Mouse (Mus musculus): Measurements from ENCODE around the gene Vps26a. TPM values are rescaled to one million over a fixed set of nuclear protein-coding genes. Genes with fewer than 3 reads are reported as not detected.

Gene Vps26a
- 81.2 and 93.0 TPM in 2 replicates for polyA plus RNA-seq (2014; fragmentation: Nextera tagmentation; extraction: Ambion mirVana)

DNA sequence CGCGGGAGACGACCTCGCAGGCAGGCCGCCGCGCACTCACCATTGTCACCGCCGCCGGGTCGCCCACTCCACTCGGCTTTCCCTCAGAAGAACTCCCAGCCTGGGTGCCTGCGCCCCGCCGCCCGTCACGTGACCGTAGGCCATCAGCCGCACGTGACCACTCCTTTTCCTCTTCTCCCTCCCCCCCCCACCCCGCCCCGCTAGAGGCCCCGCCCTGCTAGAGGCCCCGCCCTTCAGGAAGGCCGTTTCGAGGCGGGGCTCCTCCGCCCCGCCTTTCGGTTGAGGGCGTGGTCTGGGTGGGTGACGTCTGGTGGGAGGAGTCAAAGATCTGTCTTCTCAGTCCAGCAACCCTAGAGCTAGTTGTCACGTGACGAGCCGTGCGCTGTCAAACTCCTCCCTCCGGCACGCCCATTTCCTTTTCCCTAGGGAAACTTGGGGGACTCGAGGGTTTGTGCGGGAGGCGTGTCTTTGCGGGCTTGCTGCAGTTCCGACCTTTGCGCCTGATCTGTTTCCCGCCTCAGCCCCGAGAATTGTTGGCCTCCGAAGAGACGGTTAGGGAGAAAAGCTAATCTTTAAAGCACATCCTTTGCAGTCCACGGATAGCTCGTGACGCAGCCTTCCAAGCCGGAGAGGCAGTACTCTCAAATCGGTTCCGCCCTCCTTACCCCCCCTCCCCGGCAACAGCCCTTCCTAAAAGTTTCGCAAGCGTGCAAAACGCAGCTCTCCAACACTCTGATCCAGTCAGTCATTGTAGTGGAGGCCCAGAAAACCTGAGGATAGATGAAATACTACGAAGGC, at the start of gene Vps26a:
Gene Vps26a, minus strand, starts transcription at position 188 of the 798 bp plus-strand sequence.
- Histone ChIP-seq H3K27me3 (replicated peaks; ENCODE audit: control insufficient read depth, insufficient read depth, low read length) (no peaks in the 10 kb centered on the region), H3K36me3 (ENCODE audit: control insufficient read depth, insufficient read depth, low read length) (no peaks in the 10 kb centered on the region), H3K9ac (ENCODE audit: low read length) (peak within 1 kb of the TSS; percentile 79), H3K4me1 (replicated peaks; ENCODE audit: control insufficient read depth, insufficient read depth, low read length) (peaks cover 5% of the 10 kb centered on the region; the same call in 1 of the 2 replicates), H3K9me3 (ENCODE audit: control insufficient read depth, low read length) (no peaks in the 10 kb centered on the region), H3K4me3 (ENCODE audit: low read depth, low read length) (peak within 1 kb of the TSS; percentile 98), H3K4me2 (ENCODE audit: low read length) (peak within 1 kb of the TSS; percentile 77), H3K27ac (ENCODE audit: low read depth) (peak within 1 kb of the TSS; percentile 81)
- ATAC-seq (replicated peaks; ENCODE audit: low FRiP score, low TSS enrichment, low read depth) (peak; percentile 91), DNase-seq (ENCODE audit: low spot score) (peak; percentile 100)
- under 1% methylated on average over 51 of the region's 59 CpGs for WGBS

DNA sequence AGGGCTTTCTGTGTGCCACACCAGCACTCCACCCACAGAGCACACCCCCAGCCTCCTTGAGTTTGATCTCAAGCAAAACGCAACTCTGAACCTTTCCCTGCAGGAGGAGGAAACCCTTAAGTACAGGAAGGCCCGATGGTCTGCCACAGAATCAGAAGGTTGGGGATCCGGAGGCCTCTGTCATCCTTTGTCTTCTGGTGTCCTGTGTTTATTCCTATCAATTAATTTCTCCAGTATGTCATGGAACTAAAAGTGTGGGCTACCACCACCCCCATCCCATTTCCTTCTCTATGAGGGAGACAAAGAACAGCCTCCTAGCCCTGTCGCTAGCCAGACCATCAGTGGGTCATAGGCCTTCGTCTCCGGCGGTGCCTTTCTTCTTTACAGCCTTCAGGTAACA, 47.9 kb upstream of the Vps26a start:
- Histone ChIP-seq H3K4me1 (replicated peaks; ENCODE audit: control insufficient read depth, insufficient read depth, low read length) (no peaks in the 10 kb centered on the region), H3K27ac (ENCODE audit: low read depth) (no peak overlapping the region), H3K4me3 (ENCODE audit: low read depth, low read length) (no peak overlapping the region), H3K36me3 (ENCODE audit: control insufficient read depth, insufficient read depth, low read length) (no peaks in the 10 kb centered on the region), H3K9me3 (ENCODE audit: control insufficient read depth, low read length) (no peaks in the 10 kb centered on the region), H3K9ac (ENCODE audit: low read length) (no peak overlapping the region), H3K27me3 (replicated peaks; ENCODE audit: control insufficient read depth, insufficient read depth, low read length) (no peaks in the 10 kb centered on the region), H3K4me2 (ENCODE audit: low read length) (no peak overlapping the region)
- ATAC-seq (replicated peaks; ENCODE audit: low FRiP score, low TSS enrichment, low read depth): no peak
- 73% methylated on average over 7 of the region's 7 CpGs for WGBS
- DNase-seq (ENCODE audit: low spot score): no peak

DNA sequence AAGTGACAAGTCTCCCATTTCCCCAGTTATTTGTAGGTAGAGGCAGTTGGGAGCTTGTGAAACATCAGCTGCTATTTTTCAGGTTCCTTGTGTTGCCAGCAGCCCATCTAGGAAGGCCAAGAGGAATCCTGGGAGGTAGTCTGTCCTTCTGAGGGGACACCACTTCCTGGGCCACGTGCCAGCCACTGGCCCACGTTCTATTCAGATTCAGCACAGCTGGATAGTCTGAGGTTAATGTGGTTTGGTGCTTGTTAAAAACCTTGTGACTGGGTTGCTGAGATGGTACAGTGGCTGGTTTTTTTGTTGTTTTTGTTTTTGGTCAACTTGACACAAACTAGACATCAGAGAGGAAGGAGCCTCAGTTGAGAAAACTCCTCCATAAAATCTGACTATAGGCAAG, 46.2 kb upstream of the Vps26a start:
- no peaks in the 10 kb centered on the region for H3K4me1 ChIP-seq (replicated peaks; ENCODE audit: control insufficient read depth, insufficient read depth, low read length)
- ATAC-seq (replicated peaks; ENCODE audit: low FRiP score, low TSS enrichment, low read depth): no peak
- no peaks in the 10 kb centered on the region for H3K9me3 ChIP-seq (ENCODE audit: control insufficient read depth, low read length)
- no peak overlapping the region for H3K4me2 ChIP-seq (ENCODE audit: low read length)
- DNase-seq (ENCODE audit: low spot score): no peak
- no peak overlapping the region for H3K27ac ChIP-seq (ENCODE audit: low read depth)
- H3K27me3 ChIP-seq (replicated peaks; ENCODE audit: control insufficient read depth, insufficient read depth, low read length): no peaks in the 10 kb centered on the region
- no peak overlapping the region for H3K9ac ChIP-seq (ENCODE audit: low read length)
- no peak overlapping the region for H3K4me3 ChIP-seq (ENCODE audit: low read depth, low read length)
- no peaks in the 10 kb centered on the region for H3K36me3 ChIP-seq (ENCODE audit: control insufficient read depth, insufficient read depth, low read length)
- WGBS: 64% methylated on average over 2 of the region's 2 CpGs

DNA sequence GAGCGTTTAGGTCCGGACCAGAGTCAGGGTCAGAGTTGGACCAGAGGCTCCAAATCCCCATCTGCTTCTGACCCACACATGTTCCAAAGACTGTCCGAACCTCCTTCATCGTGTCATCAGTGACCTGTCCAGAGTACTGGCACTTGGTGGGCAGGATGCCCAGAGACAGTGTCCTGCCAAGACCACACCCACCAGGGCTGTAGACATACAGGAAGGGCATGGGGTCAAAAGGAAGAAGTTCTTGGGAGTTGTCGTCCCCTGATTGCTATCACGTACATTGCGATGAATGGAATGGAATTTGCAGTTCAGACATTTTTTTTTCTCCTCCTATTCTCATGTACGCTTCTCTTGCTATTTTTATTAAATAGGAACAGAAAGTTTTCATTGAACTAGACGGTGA, 43.6 kb upstream of the Vps26a start:
- WGBS: 77% methylated on average over 9 of the region's 9 CpGs

DNA sequence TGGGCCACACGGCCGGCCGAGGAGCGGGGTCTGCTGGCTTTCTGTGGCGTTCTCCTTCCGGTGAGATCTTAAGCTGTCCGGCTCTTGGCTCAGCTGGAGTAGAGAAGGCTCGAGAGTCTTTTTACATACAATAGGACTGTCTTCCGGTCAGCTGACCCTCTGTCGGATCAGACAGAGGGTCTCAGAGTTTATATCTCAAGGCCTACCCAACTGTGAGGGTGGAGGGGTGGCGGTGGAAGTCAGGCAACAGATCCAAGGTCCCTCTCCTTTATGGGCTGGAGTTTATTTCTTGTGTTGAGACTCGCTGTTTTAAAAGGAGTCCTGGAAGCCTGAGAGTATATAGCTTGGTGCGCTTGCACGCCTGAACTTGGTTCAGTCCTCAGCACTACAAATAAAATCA, 40.7 kb upstream of the Vps26a start, which contains the start of gene Srgn:
Gene Srgn, minus strand, starts transcription at position 101 of the 400 bp plus-strand sequence.
- Histone ChIP-seq H3K4me1 (replicated peaks; ENCODE audit: control insufficient read depth, insufficient read depth, low read length) (no peaks in the 10 kb centered on the region), H3K9me3 (ENCODE audit: control insufficient read depth, low read length) (no peaks in the 10 kb centered on the region), H3K4me3 (ENCODE audit: low read depth, low read length) (no peak within 1 kb of the TSS), H3K36me3 (ENCODE audit: control insufficient read depth, insufficient read depth, low read length) (no peaks in the 10 kb centered on the region), H3K27ac (ENCODE audit: low read depth) (no peak within 1 kb of the TSS), H3K27me3 (replicated peaks; ENCODE audit: control insufficient read depth, insufficient read depth, low read length) (no peaks in the 10 kb centered on the region), H3K9ac (ENCODE audit: low read length) (no peak within 1 kb of the TSS), H3K4me2 (ENCODE audit: low read length) (no peak within 1 kb of the TSS)
- ATAC-seq (replicated peaks; ENCODE audit: low FRiP score, low TSS enrichment, low read depth) (no peak), DNase-seq (ENCODE audit: low spot score) (no peak)
- WGBS: 86% methylated on average over 14 of the region's 14 CpGs

More for the DNA sequence above, 43.6 kb upstream of the Vps26a start:
- Histone ChIP-seq H3K4me2 (ENCODE audit: low read length) (no peak overlapping the region), H3K27me3 (replicated peaks; ENCODE audit: control insufficient read depth, insufficient read depth, low read length) (no peaks in the 10 kb centered on the region), H3K4me3 (ENCODE audit: low read depth, low read length) (no peak overlapping the region), H3K4me1 (replicated peaks; ENCODE audit: control insufficient read depth, insufficient read depth, low read length) (no peaks in the 10 kb centered on the region), H3K9ac (ENCODE audit: low read length) (no peak overlapping the region), H3K9me3 (ENCODE audit: control insufficient read depth, low read length) (no peaks in the 10 kb centered on the region), H3K27ac (ENCODE audit: low read depth) (no peak overlapping the region), H3K36me3 (ENCODE audit: control insufficient read depth, insufficient read depth, low read length) (no peaks in the 10 kb centered on the region)
- no peak for DNase-seq (ENCODE audit: low spot score)
- no peak for ATAC-seq (replicated peaks; ENCODE audit: low FRiP score, low TSS enrichment, low read depth)

DNA sequence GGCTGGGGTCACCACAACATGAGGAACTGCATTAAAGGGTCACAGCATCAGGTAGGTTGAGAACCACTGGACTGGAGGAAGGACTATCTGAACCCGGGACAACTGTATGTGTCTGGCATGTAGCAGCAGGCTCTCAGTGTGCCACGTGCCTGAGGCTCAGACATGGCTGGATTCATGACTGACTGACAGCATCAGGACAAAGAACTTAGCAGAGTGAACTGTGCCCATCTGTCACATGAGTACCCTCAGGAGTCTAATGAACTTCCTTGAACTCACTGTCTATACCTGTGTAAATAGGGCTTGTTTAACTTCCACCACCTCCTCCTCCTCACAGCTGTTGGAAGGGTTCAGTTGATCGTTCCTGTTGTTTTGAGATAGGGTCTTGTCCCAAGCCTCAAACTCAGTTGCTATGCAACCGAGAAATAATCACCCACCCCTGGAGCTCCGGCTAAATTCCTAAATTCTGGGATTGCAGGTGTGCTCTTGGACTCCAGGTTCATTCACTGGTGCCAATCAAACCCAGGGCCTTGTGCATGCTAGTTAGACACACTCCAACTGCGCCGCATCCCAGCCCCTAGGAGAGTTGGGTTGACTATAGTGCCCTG, 35.8 kb upstream of the Vps26a start:
- ATAC-seq (replicated peaks; ENCODE audit: low FRiP score, low TSS enrichment, low read depth) (0 out of 2 replicates have a peak, but pooled peaks have one; percentile 43), DNase-seq (ENCODE audit: low spot score) (no peak)
- H3K4me2 ChIP-seq (ENCODE audit: low read length): no peak overlapping the region
- no peak overlapping the region for H3K9ac ChIP-seq (ENCODE audit: low read length)
- H3K36me3 ChIP-seq (ENCODE audit: control insufficient read depth, insufficient read depth, low read length): no peaks in the 10 kb centered on the region
- no peaks in the 10 kb centered on the region for H3K27me3 ChIP-seq (replicated peaks; ENCODE audit: control insufficient read depth, insufficient read depth, low read length)
- 70% methylated on average over 7 of the region's 7 CpGs for WGBS
- H3K4me3 ChIP-seq (ENCODE audit: low read depth, low read length): no peak overlapping the region
- no peaks in the 10 kb centered on the region for H3K9me3 ChIP-seq (ENCODE audit: control insufficient read depth, low read length)
- no peak overlapping the region for H3K27ac ChIP-seq (ENCODE audit: low read depth)
- no peaks in the 10 kb centered on the region for H3K4me1 ChIP-seq (replicated peaks; ENCODE audit: control insufficient read depth, insufficient read depth, low read length)

DNA sequence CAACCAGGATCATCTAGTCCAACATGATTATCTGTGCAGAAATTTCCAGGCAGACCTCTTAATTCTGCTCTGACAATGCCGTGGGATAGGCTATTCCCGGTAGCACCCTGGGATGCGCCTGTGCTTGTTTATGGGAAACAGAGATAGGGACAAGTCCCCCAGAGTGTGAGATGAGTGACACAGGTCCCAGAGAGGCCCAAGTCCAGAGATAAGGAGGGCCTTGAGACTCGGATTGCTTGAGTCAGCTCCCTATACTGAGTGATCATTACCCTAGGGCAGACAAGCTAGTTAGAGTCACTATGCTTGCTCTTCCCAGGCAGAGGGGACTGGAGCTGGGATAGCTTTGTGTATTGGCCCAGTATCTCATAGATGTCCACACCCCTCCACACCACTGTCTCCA, 35.2 kb upstream of the Vps26a start:
- Histone ChIP-seq H3K9ac (ENCODE audit: low read length) (no peak overlapping the region), H3K4me2 (ENCODE audit: low read length) (no peak overlapping the region), H3K27me3 (replicated peaks; ENCODE audit: control insufficient read depth, insufficient read depth, low read length) (no peaks in the 10 kb centered on the region), H3K9me3 (ENCODE audit: control insufficient read depth, low read length) (no peaks in the 10 kb centered on the region), H3K27ac (ENCODE audit: low read depth) (no peak overlapping the region), H3K4me3 (ENCODE audit: low read depth, low read length) (no peak overlapping the region), H3K36me3 (ENCODE audit: control insufficient read depth, insufficient read depth, low read length) (no peaks in the 10 kb centered on the region), H3K4me1 (replicated peaks; ENCODE audit: control insufficient read depth, insufficient read depth, low read length) (no peaks in the 10 kb centered on the region)
- DNase-seq (ENCODE audit: low spot score) (no peak), ATAC-seq (replicated peaks; ENCODE audit: low FRiP score, low TSS enrichment, low read depth) (0 out of 2 replicates have a peak, but pooled peaks have one; percentile 36)
- WGBS: 58% methylated on average over 4 of the region's 4 CpGs

DNA sequence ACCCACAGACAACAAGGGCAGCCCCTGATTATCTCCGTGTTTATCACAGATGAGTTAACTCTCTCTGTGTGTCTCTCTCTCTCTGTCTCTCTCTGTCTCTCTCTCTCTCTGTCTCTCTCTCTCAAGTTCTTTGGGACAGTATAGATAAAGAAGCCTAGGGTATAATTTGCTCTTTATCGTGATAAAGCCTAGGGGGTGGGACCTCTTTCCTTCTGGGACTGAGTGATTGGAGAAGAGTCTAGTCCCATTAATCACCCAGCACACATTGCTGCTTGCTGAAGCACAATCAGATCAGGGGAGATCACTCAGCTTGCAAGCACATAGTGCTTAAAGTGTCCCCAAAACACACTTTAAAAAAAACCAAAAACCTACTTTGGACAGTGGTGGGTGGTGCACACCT, 34.3 kb upstream of the Vps26a start:
- DNase-seq (ENCODE audit: low spot score) (no peak), ATAC-seq (replicated peaks; ENCODE audit: low FRiP score, low TSS enrichment, low read depth) (no peak)
- Histone ChIP-seq H3K27ac (ENCODE audit: low read depth) (no peak overlapping the region), H3K36me3 (ENCODE audit: control insufficient read depth, insufficient read depth, low read length) (no peaks in the 10 kb centered on the region), H3K27me3 (replicated peaks; ENCODE audit: control insufficient read depth, insufficient read depth, low read length) (no peaks in the 10 kb centered on the region), H3K4me2 (ENCODE audit: low read length) (no peak overlapping the region), H3K9ac (ENCODE audit: low read length) (no peak overlapping the region), H3K9me3 (ENCODE audit: control insufficient read depth, low read length) (no peaks in the 10 kb centered on the region), H3K4me3 (ENCODE audit: low read depth, low read length) (no peak overlapping the region), H3K4me1 (replicated peaks; ENCODE audit: control insufficient read depth, insufficient read depth, low read length) (no peaks in the 10 kb centered on the region)
- WGBS: 68% methylated on average over 2 of the region's 2 CpGs

Data from intestine, embryonic 14.5 days (tissue).